Mouse (Mus musculus): ENCODE data around the gene Aldoc.

DNA sequence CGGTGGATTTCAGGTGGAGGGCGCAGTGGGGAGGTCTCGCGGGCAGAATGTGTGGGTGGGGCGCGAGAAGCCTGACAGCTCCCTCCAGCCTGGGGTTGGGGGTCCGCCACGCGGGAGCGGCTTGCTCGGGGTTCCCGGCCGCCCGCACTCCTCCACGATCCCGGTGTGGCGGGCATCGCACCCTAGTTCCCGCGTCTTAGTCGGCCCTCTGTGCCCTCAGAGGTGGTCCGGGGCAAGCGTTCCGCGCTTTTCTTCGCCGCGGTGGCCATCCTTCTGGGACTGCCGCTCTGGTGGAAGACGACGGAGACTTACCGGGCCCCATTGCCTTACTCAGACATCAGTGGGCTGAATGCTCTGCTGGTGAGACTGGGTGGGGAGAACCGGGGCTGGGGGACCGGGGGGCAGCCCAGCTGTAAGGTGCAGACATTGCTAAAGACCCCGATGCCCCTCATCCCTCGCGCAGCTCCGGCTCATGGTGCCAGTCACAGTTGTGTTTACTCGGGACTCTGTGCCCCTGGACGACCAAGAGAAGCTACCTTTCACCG, 5.8 kb downstream of the Aldoc start:
- no peak for TF ChIP-seq CTCF (IDR thresholded peaks at IDR 0.05; ENCODE audit: control insufficient read depth, insufficient read depth, insufficient read length)
- no peak for TF ChIP-seq USF1 (IDR thresholded peaks at IDR 0.05; ENCODE audit: low read depth)
